Mouse (Mus musculus): ENCODE results near the gene Tbxas1.

DNA sequence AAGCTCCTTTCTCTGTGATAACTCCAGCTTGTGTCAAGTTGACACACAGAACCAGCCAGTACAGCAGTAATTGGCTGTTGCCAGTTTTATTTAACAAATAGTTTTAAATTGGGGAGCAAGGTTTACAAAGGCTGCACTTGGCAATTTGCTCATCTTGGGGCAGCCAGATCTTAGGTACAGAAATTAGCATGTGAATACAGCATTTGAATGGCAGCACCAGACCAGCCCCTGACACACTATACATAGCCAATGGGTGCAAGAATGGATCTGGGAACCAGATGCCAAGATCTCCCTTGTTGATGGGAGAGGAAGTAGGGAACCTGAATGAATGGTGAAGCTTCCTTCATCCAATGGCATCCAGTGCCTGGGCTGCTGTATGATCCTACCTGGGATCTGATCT is 199.0 kb downstream of the Tbxas1 start:
- TF ChIP-seq CTCF (IDR thresholded peaks at IDR 0.05; ENCODE audit: low read depth), result no peak
- TF ChIP-seq EP300 (optimal IDR thresholded peaks at IDR 0.05), result no peak
